Mouse (Mus musculus) testis, postnatal 10 days (tissue): ENCODE data around the gene Wdr31.
A peak's percentile ranks its signal among the peaks of the same experiment; 100 is the strongest.

ENCODE experiments used
- DNase-seq: peaks from one replicate; pipeline ENCODE4 v3.0.0; 2021; ENCODE audit warnings: low spot score

Wdr31 gene

GRCm38 (mm10) chr4:62470598-62471051, at the start of gene Wdr31:
TSS of gene Wdr31 (minus strand) at chr4:62470896.
- peak; percentile 91 for DNase-seq

- peak; percentile 94 for DNase-seq
These were observed 49.1 kb upstream of the Wdr31 start, which contains the start of gene Alad for GRCm38 (mm10) chr4:62519849-62520233. TSS of gene Alad (minus strand) at chr4:62519918.

GRCm38 (mm10) chr4:62519122-62519848, 48.6 kb upstream of the Wdr31 start:
- no peak for DNase-seq

GRCm38 (mm10) chr4:62518416-62519121, 47.9 kb upstream of the Wdr31 start:
- no peak for DNase-seq

- DNase-seq = no peak
These were observed 47.1 kb upstream of the Wdr31 start for GRCm38 (mm10) chr4:62517538-62518415.

GRCm38 (mm10) chr4:62517046-62517445, 46.4 kb upstream of the Wdr31 start:
- no peak for DNase-seq

GRCm38 (mm10) chr4:62516579-62516978, 45.9 kb upstream of the Wdr31 start:
- no peak for DNase-seq

GRCm38 (mm10) chr4:62516079-62516478, 45.4 kb upstream of the Wdr31 start:
- DNase-seq = no peak

GRCm38 (mm10) chr4:62515490-62515889, 44.8 kb upstream of the Wdr31 start:
- no peak for DNase-seq

GRCm38 (mm10) chr4:62514995-62515394, 44.3 kb upstream of the Wdr31 start:
- no peak for DNase-seq

GRCm38 (mm10) chr4:62513998-62514506, 43.4 kb upstream of the Wdr31 start:
- no peak for DNase-seq

- peak; percentile 82 for DNase-seq
These were observed 39.2 kb upstream of the Wdr31 start for GRCm38 (mm10) chr4:62509946-62510345.

- no peak for DNase-seq
These were observed 38.1 kb upstream of the Wdr31 start for GRCm38 (mm10) chr4:62508839-62509238.

- no peak for DNase-seq
These were observed 36.1 kb upstream of the Wdr31 start for GRCm38 (mm10) chr4:62506798-62507197.

GRCm38 (mm10) chr4:62505991-62506390, 35.3 kb upstream of the Wdr31 start:
- no peak for DNase-seq

- no peak for DNase-seq
These were observed 32.8 kb upstream of the Wdr31 start, which contains the start of gene Hdhd3 for GRCm38 (mm10) chr4:62503374-62503970. TSS of gene Hdhd3 (minus strand) at chr4:62503467.

GRCm38 (mm10) chr4:62502969-62503368, 32.3 kb upstream of the Wdr31 start:
- DNase-seq = no peak

GRCm38 (mm10) chr4:62501964-62502732, 31.5 kb upstream of the Wdr31 start:
- DNase-seq = peak; percentile 93

GRCm38 (mm10) chr4:62501534-62501933, 30.8 kb upstream of the Wdr31 start:
- no peak for DNase-seq

GRCm38 (mm10) chr4:62500799-62501198, 30.1 kb upstream of the Wdr31 start:
- no peak for DNase-seq

- DNase-seq = peak; percentile 81
These were observed 26.1 kb upstream of the Wdr31 start for GRCm38 (mm10) chr4:62496815-62497214.
